Mouse (Mus musculus) intestine, postnatal 0 days (tissue): ENCODE measurements around the gene Nod1. TPM values are rescaled to one million over a fixed set of nuclear protein-coding genes. Genes with fewer than 3 reads are reported as not detected.

Experiments
- ATAC-seq: fragments of 200-750 bp; cut with Nextera tagmentation; 2 replicates; pipeline ENCODE4 v1.8.0; 2017; ENCODE audit warnings: mild to moderate bottlenecking, moderate TSS enrichment, moderate library complexity
- H3K27ac ChIP-seq: fragments of 300-500 bp; sonication (generic); 2 replicates; pipeline ENCODE4 v1.5.1; 2014; ENCODE audit warnings: mild to moderate bottlenecking, low read depth, low read length, moderate library complexity
- H3K27me3 ChIP-seq: fragments of 300-500 bp; sonication (generic); replicated peaks from 2 replicates; pipeline ENCODE4 v1.6.1; 2014; ENCODE audit warnings: low read length, mixed read lengths; ENCODE audit not compliant: control insufficient read depth, insufficient read depth
- H3K36me3 ChIP-seq: fragments of 300-500 bp; sonication (generic); 2 replicates; pipeline ENCODE4 v1.6.1; 2014; ENCODE audit warnings: mild to moderate bottlenecking, moderate library complexity; ENCODE audit not compliant: control insufficient read depth, insufficient read depth
- H3K4me1 ChIP-seq: fragments of 300-500 bp; sonication (generic); replicated peaks from 2 replicates; pipeline ENCODE4 v1.6.1; 2014; ENCODE audit warnings: antibody characterized with exemption, low read length, mixed read lengths; ENCODE audit not compliant: control insufficient read depth, insufficient read depth
- H3K4me2 ChIP-seq: fragments of 300-500 bp; sonication (generic); replicated peaks from 2 replicates; pipeline ENCODE4 v1.6.1; 2014; ENCODE audit warnings: low read depth, mild to moderate bottlenecking, moderate library complexity
- H3K4me3 ChIP-seq: fragments of 300-500 bp; sonication (generic); 2 replicates; pipeline ENCODE4 v1.5.1; 2014; ENCODE audit warnings: low read depth, low read length
- H3K9ac ChIP-seq: fragments of 300-500 bp; sonication (generic); 2 replicates; pipeline ENCODE4 v1.6.1; 2014; ENCODE audit warnings: mild to moderate bottlenecking, low read depth, low read length
- H3K9me3 ChIP-seq: fragments of 300-500 bp; sonication (generic); 2 replicates; pipeline ENCODE4 v1.6.1; 2016; ENCODE audit warnings: mixed run types; ENCODE audit not compliant: control insufficient read depth
- CTCF ChIP-seq: sonication (generic); IDR thresholded peaks from 2 replicates; pipeline ENCODE4 v1.5.1; 2016; ENCODE audit warnings: low read depth, mild to moderate bottlenecking, control low read depth, antibody characterized with exemption, moderate library complexity
- WGBS: fragments of 180-500 bp; shearing (Covaris S2); extraction: QIAGEN DNeasy Blood & Tissue Kit; methylation state at CpG from one replicate; pipeline ENCODE4 v1.1.7; 2014; 5-methylcytosine and 5-hydroxymethylcytosine counted together
- polyA plus RNA-seq: library from polyadenylated mRNA; unstranded; fragments of >200 nt; fragmentation: Nextera tagmentation; extraction: Ambion mirVana; gene quantifications from 2 replicates; pipeline ENCODE4 v1.2.1, GENCODE M21; 2015

The Nod1 gene
- polyA plus RNA-seq, 1 experiment from 2014 or later: 2.7 TPM

- H3K9me3 ChIP-seq: no peaks in the 10 kb centered on the region
- H3K4me3 ChIP-seq: no peak overlapping the region
- no peak overlapping the region for H3K27ac ChIP-seq
- peaks cover 13% of the 10 kb centered on the region; the same call in 1 of the 2 replicates for H3K36me3 ChIP-seq
- no peaks in the 10 kb centered on the region for H3K27me3 ChIP-seq
- 58% methylated on average over 7 of the region's 7 CpGs for WGBS
- H3K9ac ChIP-seq: no peak overlapping the region
- H3K4me2 ChIP-seq: no peak overlapping the region
- no peak for ATAC-seq
- no peak for TF ChIP-seq CTCF
- H3K4me1 ChIP-seq: no peaks in the 10 kb centered on the region; the same call in 1 of the 2 replicates
These were observed 32.3 kb downstream of the Nod1 start for GRCm38 (mm10) chr6:54940126-54940525.

- WGBS: 57% methylated on average over 4 of the region's 4 CpGs
- Histone ChIP-seq H3K9ac (no peak overlapping the region), H3K27me3 (no peaks in the 10 kb centered on the region), H3K9me3 (no peaks in the 10 kb centered on the region), H3K4me1 (no peaks in the 10 kb centered on the region; the same call in 1 of the 2 replicates), H3K4me2 (no peak overlapping the region), H3K27ac (no peak overlapping the region), H3K36me3 (peaks cover 11% of the 10 kb centered on the region; the same call in 1 of the 2 replicates), H3K4me3 (no peak overlapping the region)
- no peak for ATAC-seq
- no peak for TF ChIP-seq CTCF
These were observed 32.8 kb downstream of the Nod1 start for GRCm38 (mm10) chr6:54939631-54940030.

GRCm38 (mm10) chr6:54936496-54936895 lies 35.9 kb downstream of the Nod1 start:
- H3K36me3 ChIP-seq: no peaks in the 10 kb centered on the region; the same call in 1 of the 2 replicates
- H3K27me3 ChIP-seq: no peaks in the 10 kb centered on the region
- no peak overlapping the region for H3K27ac ChIP-seq
- no peak for ATAC-seq
- H3K4me2 ChIP-seq: no peak overlapping the region
- no peak for TF ChIP-seq CTCF
- H3K4me1 ChIP-seq: no peaks in the 10 kb centered on the region; the same call in 1 of the 2 replicates
- H3K9me3 ChIP-seq: no peaks in the 10 kb centered on the region
- no peak overlapping the region for H3K4me3 ChIP-seq
- 70% methylated on average over 2 of the region's 2 CpGs for WGBS
- H3K9ac ChIP-seq: no peak overlapping the region

- no peaks in the 10 kb centered on the region; the same call in 1 of the 2 replicates for H3K4me1 ChIP-seq
- H3K36me3 ChIP-seq: no peaks in the 10 kb centered on the region
- no peak overlapping the region for H3K27ac ChIP-seq
- H3K27me3 ChIP-seq: no peaks in the 10 kb centered on the region
- H3K9me3 ChIP-seq: no peaks in the 10 kb centered on the region
- H3K4me3 ChIP-seq: no peak overlapping the region
- H3K9ac ChIP-seq: no peak overlapping the region
- ATAC-seq: no peak
- 78% methylated on average over 5 of the region's 5 CpGs for WGBS
- no peak overlapping the region for H3K4me2 ChIP-seq
- no peak for TF ChIP-seq CTCF
These were observed 37.5 kb downstream of the Nod1 start for GRCm38 (mm10) chr6:54934930-54935329.

- WGBS: 89% methylated on average over 8 of the region's 8 CpGs
- H3K9me3 ChIP-seq: no peaks in the 10 kb centered on the region
- ATAC-seq: no peak
- no peaks in the 10 kb centered on the region for H3K36me3 ChIP-seq
- no peak overlapping the region for H3K9ac ChIP-seq
- H3K4me3 ChIP-seq: no peak overlapping the region
- no peak overlapping the region for H3K4me2 ChIP-seq
- TF ChIP-seq CTCF: no peak
- H3K4me1 ChIP-seq: no peaks in the 10 kb centered on the region
- H3K27me3 ChIP-seq: no peaks in the 10 kb centered on the region
- no peak overlapping the region for H3K27ac ChIP-seq
These were observed 38.1 kb downstream of the Nod1 start for GRCm38 (mm10) chr6:54934313-54934712.

- Histone ChIP-seq H3K9me3 (no peaks in the 10 kb centered on the region), H3K27ac (no peak overlapping the region), H3K4me1 (no peaks in the 10 kb centered on the region), H3K9ac (no peak overlapping the region), H3K27me3 (no peaks in the 10 kb centered on the region), H3K36me3 (no peaks in the 10 kb centered on the region), H3K4me2 (no peak overlapping the region), H3K4me3 (no peak overlapping the region)
- ATAC-seq: no peak
- TF ChIP-seq CTCF: no peak
- 71% methylated on average over 3 of the region's 3 CpGs for WGBS
These were observed 38.5 kb downstream of the Nod1 start for GRCm38 (mm10) chr6:54933866-54934265.

GRCm38 (mm10) chr6:54933216-54933615 lies 39.2 kb downstream of the Nod1 start:
- no peak overlapping the region for H3K9ac ChIP-seq
- H3K27me3 ChIP-seq: no peaks in the 10 kb centered on the region
- H3K4me2 ChIP-seq: no peak overlapping the region
- no peaks in the 10 kb centered on the region for H3K4me1 ChIP-seq
- no peaks in the 10 kb centered on the region for H3K9me3 ChIP-seq
- no peak for TF ChIP-seq CTCF
- no peaks in the 10 kb centered on the region for H3K36me3 ChIP-seq
- 78% methylated on average over 5 of the region's 5 CpGs for WGBS
- no peak overlapping the region for H3K27ac ChIP-seq
- ATAC-seq: no peak
- no peak overlapping the region for H3K4me3 ChIP-seq
